In the genomic region with DNA sequence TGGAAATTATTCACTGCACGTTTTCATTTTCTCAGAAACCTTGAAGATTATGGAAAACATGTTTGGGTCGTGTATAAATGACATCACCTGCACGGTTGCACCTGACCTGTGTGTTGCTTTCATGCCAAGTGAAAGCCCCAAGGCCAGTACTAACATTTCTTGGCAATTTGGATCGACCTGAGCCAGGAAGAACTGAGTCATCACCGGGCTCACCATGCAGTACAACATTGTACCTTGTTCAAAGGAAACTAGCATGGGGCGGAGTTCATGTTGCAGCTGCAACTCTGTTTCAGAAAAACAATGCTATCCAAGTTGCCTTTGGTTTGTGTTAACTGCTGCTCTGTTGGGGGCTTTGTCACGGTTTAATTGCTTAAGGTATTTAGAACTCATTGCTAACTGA, we compare ENCODE assay signal across 14 mouse cellular contexts. TPM values are rescaled to one million over a fixed set of nuclear protein-coding genes. Genes with fewer than 3 reads are reported as not detected.
DNase-seq lines count a peak whose midpoint lies in the region; ATAC-seq and TF ChIP-seq lines count a peak whose summit lies in the region.
"Had no signal": no experiment of that assay in that cellular context is flagged by ENCODE, and none has a peak within 500 bp of the region (broad histone marks: within the 10 kb centered on the region; RNA-seq: fewer than 3 reads in every experiment).

No protein-coding gene starts in this region.

- ATAC-seq in heart, embryonic 13.5 days (ENCODE audit: extremely low read depth, insufficient number of reproducible peaks, low FRiP score, low TSS enrichment), result no peak
- no peak for ATAC-seq in hindbrain, postnatal 0 days
- ATAC-seq: forebrain, postnatal 0 days had no signal

- intact Hi-C loops in heart, postnatal 14 days (cut with DNase I), result loop anchor here (2.0 kb wide), 1 partner anchor 17 kb away; no protein-coding TSS in a partner anchor

- H3K9me3 ChIP-seq in heart, embryonic 13.5 days, result no peaks in the 10 kb centered on the region
- no peaks in the 10 kb centered on the region for H3K9me3 ChIP-seq in hindbrain, postnatal 0 days (ENCODE audit: low read length)
- H3K9me3 ChIP-seq: hindbrain, embryonic 15.5 days had no signal

- no peak for TF ChIP-seq CTCF in hindbrain, postnatal 0 days (IDR thresholded peaks at IDR 0.05; ENCODE audit: low read depth)

- no peaks in the 10 kb centered on the region for H3K36me3 ChIP-seq in heart, embryonic 13.5 days
- H3K36me3 ChIP-seq in hindbrain, postnatal 0 days (ENCODE audit: insufficient read depth, low read length), result no peaks in the 10 kb centered on the region
- H3K36me3 ChIP-seq: hindbrain, embryonic 15.5 days had no signal

- no peak overlapping the region for H3K9ac ChIP-seq in heart, embryonic 13.5 days
- H3K9ac ChIP-seq in hindbrain, postnatal 0 days (replicated peaks; ENCODE audit: low read length), result no peak overlapping the region
- H3K9ac ChIP-seq: forebrain, postnatal 0 days; hindbrain, embryonic 15.5 days had no signal

- no peak overlapping the region for H3K4me3 ChIP-seq in heart, embryonic 13.5 days
- no peak overlapping the region for H3K4me3 ChIP-seq in hindbrain, postnatal 0 days (ENCODE audit: low read length)
- H3K4me3 ChIP-seq: hindbrain, embryonic 15.5 days had no signal

- WGBS in heart, embryonic 13.5 days, result 61% methylated on average over 7 of the region's 7 CpGs
- WGBS in hindbrain, postnatal 0 days, result 49% methylated on average over 7 of the region's 7 CpGs

- H3K4me1 ChIP-seq in heart, embryonic 13.5 days, result peaks cover 69% of the 10 kb centered on the region
- peaks cover 11% of the 10 kb centered on the region; the same call in 1 of the 2 replicates for H3K4me1 ChIP-seq in hindbrain, postnatal 0 days (ENCODE audit: insufficient read depth, low read length)

- no peak for DNase-seq in heart, postnatal 14 days
- peak; percentile 64 for DNase-seq in 416B (ENCODE audit: low read depth)
- peak; percentile 48 for DNase-seq in T-cell, adult 2 months (ENCODE audit: low spot score)
- DNase-seq in kidney, postnatal 10 days, result peak; percentile 48
- no peak for DNase-seq in lung, postnatal 14 days
- no peak for DNase-seq in B cell, adult 2 months
- DNase-seq in hindbrain, postnatal 0 days (ENCODE audit: low spot score), result no peak
- DNase-seq: cerebellum, adult 11-12 months; forebrain, postnatal 0 days; lung, postnatal 4 days; right cerebral cortex, postnatal 4 days had no signal

- H3K4me2 ChIP-seq in heart, embryonic 13.5 days, result no peak overlapping the region
- no peak overlapping the region for H3K4me2 ChIP-seq in hindbrain, postnatal 0 days (ENCODE audit: low read depth, low read length)
- H3K4me2 ChIP-seq: hindbrain, embryonic 15.5 days; liver, embryonic 11.5 days had no signal

- H3K27me3 ChIP-seq in heart, embryonic 13.5 days (replicated peaks), result no peaks in the 10 kb centered on the region
- H3K27me3 ChIP-seq in hindbrain, postnatal 0 days (ENCODE audit: insufficient read depth, low read length), result no peaks in the 10 kb centered on the region
- H3K27me3 ChIP-seq: hindbrain, embryonic 15.5 days had no signal

- H3K27ac ChIP-seq in heart, embryonic 13.5 days (replicated peaks), result peak overlapping the region; percentile 74
- H3K27ac ChIP-seq in hindbrain, postnatal 0 days, result no peak overlapping the region
- H3K27ac ChIP-seq: hindbrain, embryonic 15.5 days had no signal

RNA-seq across cellular contexts. Expression of a gene that starts 3.5 kb away (rescaled TPM):
- polyA plus RNA-seq in heart, embryonic 13.5 days (2015; fragmentation: Nextera tagmentation; extraction: Ambion mirVana), result 122 and 130 TPM in 2 replicates
- total RNA-seq in heart, postnatal 14 days (2021), result 10 to 100 TPM; 40.1 to 44.1 TPM
- 108 and 139 TPM in 2 replicates for total RNA-seq in hindbrain, postnatal 0 days (2014; rRNA removed)
- 63.3 and 66.3 TPM in 2 replicates for polyA plus RNA-seq in hindbrain, postnatal 0 days (2015; fragmentation: Nextera tagmentation; extraction: Ambion mirVana)

RNA-seq across cellular contexts. Expression of a gene that starts 34.4 kb away (rescaled TPM):
- 25.7 and 27.7 TPM in 2 replicates for polyA plus RNA-seq in heart, embryonic 13.5 days (2015; fragmentation: Nextera tagmentation; extraction: Ambion mirVana)
- total RNA-seq in heart, postnatal 14 days (2021), result 10 to 100 TPM; 16.8 to 23.2 TPM
- total RNA-seq in hindbrain, postnatal 0 days (2014; rRNA removed), result 26.1 and 27.2 TPM in 2 replicates
- polyA plus RNA-seq in hindbrain, postnatal 0 days (2015; fragmentation: Nextera tagmentation; extraction: Ambion mirVana), result 18.6 and 21.3 TPM in 2 replicates

RNA-seq across cellular contexts. Expression of a gene that starts 40.5 kb away (rescaled TPM):
- polyA plus RNA-seq in heart, embryonic 13.5 days (2015; fragmentation: Nextera tagmentation; extraction: Ambion mirVana), result 12.2 and 13.5 TPM in 2 replicates
- total RNA-seq in heart, postnatal 14 days (2021), result 10 to 100 TPM; 29.6 to 30.7 TPM
- 37.3 and 46.8 TPM in 2 replicates for total RNA-seq in hindbrain, postnatal 0 days (2014; rRNA removed)
- polyA plus RNA-seq in hindbrain, postnatal 0 days (2015; fragmentation: Nextera tagmentation; extraction: Ambion mirVana), result 12.6 and 14.8 TPM in 2 replicates

Comparison
In these comparisons a context has a peak if more than half of its experiments do, and no peak if none do; other contexts are left out.
1. DNase-seq: peak in 416B (single experiment), T-cell, adult 2 months (single experiment) and kidney, postnatal 10 days (single experiment); none in heart, postnatal 14 days (0 of 2), lung, postnatal 14 days (single experiment), B cell, adult 2 months (0 of 2) and hindbrain, postnatal 0 days (single experiment).